Mouse (Mus musculus): ENCODE measurements at regions not wholly inside any gene's neighbourhood (a gene's known extent, or its start where the extent isn't known, plus 50 kb on each side); places are given as distances from the start of the nearest gene placed in this dataset.

DNA sequence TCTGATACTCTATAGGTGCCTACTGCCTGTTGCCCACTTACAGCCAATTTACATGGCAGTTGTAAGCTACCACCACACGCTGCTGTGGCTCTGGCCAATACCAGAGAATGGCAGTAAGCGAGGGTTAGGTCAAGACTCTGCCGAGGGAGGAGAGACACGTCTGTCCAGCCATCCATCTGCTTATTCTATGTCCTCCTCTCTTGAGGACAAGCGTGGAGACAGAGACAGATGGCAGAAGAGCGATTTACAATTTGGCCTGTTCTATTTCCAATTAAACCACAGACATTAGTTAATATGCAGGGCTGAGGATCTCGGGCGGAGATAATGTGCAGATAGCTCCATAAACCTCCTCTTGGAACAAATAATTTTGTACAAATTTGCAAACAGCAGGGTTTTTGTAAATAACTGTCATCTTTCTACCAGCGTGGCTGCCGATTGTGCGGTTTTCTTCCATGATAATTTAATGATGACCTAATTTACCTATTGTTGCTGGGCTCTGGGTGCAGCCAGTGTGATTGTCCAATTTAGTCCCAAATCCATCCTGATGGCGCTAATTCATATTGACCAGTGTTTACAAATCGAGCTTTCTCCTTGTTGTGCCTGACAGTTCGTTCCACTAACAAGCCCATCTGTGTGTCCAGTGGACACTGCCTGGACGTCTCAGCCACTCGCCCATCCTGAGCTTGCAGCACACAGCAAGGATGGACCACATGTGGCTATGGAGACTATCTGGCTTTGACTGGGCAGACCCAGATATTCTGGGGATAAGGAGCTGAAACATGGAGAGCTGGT lies 88.4 kb upstream of the Nkx1-1 start:
- TF ChIP-seq CTCF (IDR thresholded peaks at IDR 0.05; ENCODE audit: borderline replicate concordance, control insufficient read depth, extremely low read depth, insufficient read depth, low read length, poor library complexity) (no peak), POLR2A (IDR thresholded peaks at IDR 0.05; ENCODE audit: control insufficient read depth, extremely low read depth, insufficient read depth, low read length, poor library complexity) (no peak)

All from thymus, adult 2 months (tissue).